In the genomic region with DNA sequence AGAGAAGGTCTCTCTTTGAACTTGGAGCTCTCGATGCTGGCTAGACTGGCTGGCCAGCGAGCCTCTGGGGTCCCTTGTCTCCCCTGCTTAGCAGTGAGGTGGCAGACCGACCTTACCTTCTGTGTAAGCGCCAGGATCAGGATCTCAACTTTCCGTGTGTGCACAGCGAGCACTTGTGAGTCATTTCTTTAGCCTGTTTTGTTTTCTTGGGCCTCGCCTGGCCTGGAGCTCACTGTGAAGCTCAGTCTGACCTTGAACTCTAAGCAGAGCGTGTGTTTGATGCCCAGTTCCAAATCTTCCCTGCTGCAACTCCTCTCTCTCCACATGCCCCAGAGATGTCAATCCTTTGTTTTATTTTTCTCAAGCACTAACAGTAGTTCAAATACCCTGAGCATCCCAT, we compare ENCODE assay signal across 16 mouse cellular contexts.
DNase-seq lines count a peak whose midpoint lies in the region; ATAC-seq and TF ChIP-seq lines count a peak whose summit lies in the region.
"Had no signal": no experiment of that assay in that cellular context is flagged by ENCODE, and none has a peak within 500 bp of the region (broad histone marks: within the 10 kb centered on the region; RNA-seq: fewer than 3 reads in every experiment).

No protein-coding gene starts in this region.

- peak overlapping the region; percentile 1 for H3K27ac ChIP-seq in layer of hippocampus, adult 2 months
- peak overlapping the region; percentile 47 for H3K27ac ChIP-seq in CH12.LX (ENCODE audit: insufficient read depth, low read depth)
- H3K27ac ChIP-seq in hindbrain, embryonic 15.5 days (replicated peaks), result peak overlapping the region; percentile 36
- H3K27ac ChIP-seq: forebrain, embryonic 15.5 days had no signal

- TF ChIP-seq RAD21 in CH12.LX (IDR thresholded peaks at IDR 0.05; ENCODE audit: low read depth, low read length), result no peak

- no peak for ATAC-seq in hindbrain, embryonic 15.5 days (ENCODE audit: low FRiP score, low read depth)
- ATAC-seq: forebrain, embryonic 15.5 days; liver, postnatal 0 days; Patski had no signal

- intact Hi-C loops in left cerebral cortex, postnatal 14 days (cut with DNase I), result no loop called here

- dilution Hi-C loops in CH12.LX (cut with MboI; ENCODE audit: extremely low pct_ligation_motif_present, extremely low pct_unique_long_range_greater_than_20kb, low sequenced_read_pairs), result no loop called here

- no peak overlapping the region for H3K4me2 ChIP-seq in CH12.LX (ENCODE audit: insufficient read depth, low read depth, poor library complexity, severe bottlenecking)
- no peak overlapping the region for H3K4me2 ChIP-seq in hindbrain, embryonic 15.5 days
- H3K4me2 ChIP-seq: forebrain, embryonic 15.5 days; heart, embryonic 13.5 days had no signal

- H3K4me1 ChIP-seq in CH12.LX (ENCODE audit: control insufficient read depth in 1 of 2, insufficient read depth in 2 of 2), result peaks cover 7 to 20% of the 10 kb centered on the region in 2 experiments
- H3K4me1 ChIP-seq in hindbrain, embryonic 15.5 days (replicated peaks), result no peaks in the 10 kb centered on the region; the same call in 1 of the 2 replicates
- H3K4me1 ChIP-seq: forebrain, embryonic 15.5 days had no signal

- no peak overlapping the region for H3K4me3 ChIP-seq in layer of hippocampus, adult 2 months
- no peak overlapping the region for H3K4me3 ChIP-seq in CH12.LX (replicated peaks in 1 of 3; ENCODE audit: low read depth in 2 of 3, low read length in 2 of 3, poor library complexity in 1 of 3)
- no peak overlapping the region for H3K4me3 ChIP-seq in hindbrain, embryonic 15.5 days
- H3K4me3 ChIP-seq: forebrain, embryonic 15.5 days; heart, embryonic 13.5 days had no signal

- no peaks in the 10 kb centered on the region for H3K27me3 ChIP-seq in CH12.LX (replicated peaks)
- H3K27me3 ChIP-seq in hindbrain, embryonic 15.5 days, result no peaks in the 10 kb centered on the region
- H3K27me3 ChIP-seq: forebrain, embryonic 15.5 days; heart, embryonic 13.5 days; Patski had no signal

- TF ChIP-seq EP300 in CH12.LX (IDR thresholded peaks at IDR 0.05; ENCODE audit: low read length), result no peak

- DNase-seq in adrenal gland, adult (ENCODE audit: inconsistent age in 2 of 2, low spot score in 1 of 2), result peak; percentile 72 to 77
- no peak for DNase-seq in adrenal gland, postnatal 10 days
- no peak for DNase-seq in layer of hippocampus, adult 2 months (ENCODE audit: low spot score in 2 of 2)
- DNase-seq in layer of hippocampus, adult 11-12 months (ENCODE audit: low spot score), result no peak
- no peak for DNase-seq in CH12.LX (ENCODE audit: extremely low read depth)
- DNase-seq in cerebellum, postnatal 36 days, result no peak
- no peak for DNase-seq in left cerebral cortex, postnatal 14 days (ENCODE audit: low spot score in 2 of 2)
- DNase-seq: gastrocnemius, postnatal 14 days; layer of hippocampus, adult 9-11 months; left cerebral cortex, postnatal 4 days; liver, postnatal 0 days; thymus, postnatal 14 days had no signal

- H3K9ac ChIP-seq in CH12.LX (ENCODE audit: insufficient read depth, low read depth), result peak overlapping the region; percentile 36; the same call in 1 of the 2 replicates
- no peak overlapping the region for H3K9ac ChIP-seq in hindbrain, embryonic 15.5 days
- H3K9ac ChIP-seq: forebrain, embryonic 15.5 days; heart, embryonic 13.5 days; liver, postnatal 0 days had no signal

- H3K79me2 ChIP-seq in CH12.LX (replicated peaks; ENCODE audit: control insufficient read depth, extremely low read depth, insufficient read depth, poor library complexity, severe bottlenecking), result no peaks in the 10 kb centered on the region

- whole genome bisulfite sequencing in hindbrain, embryonic 15.5 days, result 76% methylated on average over 8 of the region's 8 CpGs

- no peak for TF ChIP-seq CTCF in layer of hippocampus, adult 2 months (conservative IDR thresholded peaks at IDR 0.05)
- no peak for TF ChIP-seq CTCF in CH12.LX (conservative IDR thresholded peaks at IDR 0.05 in 1 of 2, IDR thresholded peaks at IDR 0.05 in 1 of 2; ENCODE audit: low read depth in 2 of 2, low read length in 2 of 2)

- in situ Hi-C loops in CH12.LX (cut with MboI; ENCODE audit: low pct_ligation_motif_present, low pct_unique_long_range_greater_than_20kb, low sequenced_read_pairs), result no loop called here

- peaks cover 6 to 38% of the 10 kb centered on the region in 2 experiments for H3K36me3 ChIP-seq in CH12.LX (replicated peaks in 1 of 2; ENCODE audit: control insufficient read depth in 1 of 2, insufficient read depth in 1 of 2, low read length in 1 of 2)
- H3K36me3 ChIP-seq in hindbrain, embryonic 15.5 days, result no peaks in the 10 kb centered on the region
- H3K36me3 ChIP-seq: forebrain, embryonic 15.5 days; heart, embryonic 13.5 days had no signal

- H3K9me3 ChIP-seq in CH12.LX (replicated peaks; ENCODE audit: low read length), result peaks cover 24% of the 10 kb centered on the region
- H3K9me3 ChIP-seq in hindbrain, embryonic 15.5 days, result no peaks in the 10 kb centered on the region
- H3K9me3 ChIP-seq: forebrain, embryonic 15.5 days had no signal

- no peak for TF ChIP-seq POLR2A in CH12.LX (IDR thresholded peaks at IDR 0.05; ENCODE audit: low read depth, low read length)

TF ChIP-seq in CH12.LX, 34 proteins besides CTCF, POLR2A, EP300 and RAD21:
- TF ChIP-seq IRF4 (IDR thresholded peaks at IDR 0.05; ENCODE audit: low read depth, low read length), result peak; percentile 69
- TF ChIP-seq BHLHE40 (IDR thresholded peaks at IDR 0.05; ENCODE audit: low read depth, low read length), result no peak
- TF ChIP-seq NRF1 (IDR thresholded peaks at IDR 0.05; ENCODE audit: low read depth, low read length), result no peak
- 0 out of 2 replicates have a peak, but pooled peaks have one; percentile 14 for TF ChIP-seq MAX (IDR thresholded peaks at IDR 0.05; ENCODE audit: low read length)

Comparison
In these comparisons a context has a peak if more than half of its experiments do, and no peak if none do; other contexts are left out.
1. DNase-seq: peak in adrenal gland, adult (2 of 2); none in adrenal gland, postnatal 10 days (single experiment), layer of hippocampus, adult 2 months (0 of 2), layer of hippocampus, adult 11-12 months (single experiment), CH12.LX (single experiment), cerebellum, postnatal 36 days (0 of 2) and left cerebral cortex, postnatal 14 days (0 of 2).
2. Peak in every context shown above with its lines, with median percentiles within 50 percentile points of each other: H3K27ac ChIP-seq.